Mouse (Mus musculus) neutrophil, adult 5-6 weeks (primary cell): Measurements from ENCODE around the gene Ap2a1. TPM values are rescaled to one million over a fixed set of nuclear protein-coding genes. Genes with fewer than 3 reads are reported as not detected.

Experiments used
- ATAC-seq: fragments of 151-379, 151-347 bp; 2 replicates; pipeline ENCODE4 v1.8.0; 2017; ENCODE audit warnings: mild to moderate bottlenecking, moderate TSS enrichment; ENCODE audit not compliant: insufficient number of reproducible peaks, poor library complexity, low FRiP score, severe bottlenecking; ENCODE audit errors: extremely low read depth
- total RNA-seq: library from RNA; stranded (forward); fragments of 200-1000 nt; gene quantifications from 2 replicates; pipeline ENCODE4 v1.2.3, GENCODE M21; 2017

The Ap2a1 gene
- total RNA-seq, 1 experiment from 2014 or later = 29.8 TPM

- ATAC-seq = no peak
Measured at GRCm38 (mm10) chr7:44955628-44956027, 26.3 kb upstream of the Ap2a1 start.

DNA sequence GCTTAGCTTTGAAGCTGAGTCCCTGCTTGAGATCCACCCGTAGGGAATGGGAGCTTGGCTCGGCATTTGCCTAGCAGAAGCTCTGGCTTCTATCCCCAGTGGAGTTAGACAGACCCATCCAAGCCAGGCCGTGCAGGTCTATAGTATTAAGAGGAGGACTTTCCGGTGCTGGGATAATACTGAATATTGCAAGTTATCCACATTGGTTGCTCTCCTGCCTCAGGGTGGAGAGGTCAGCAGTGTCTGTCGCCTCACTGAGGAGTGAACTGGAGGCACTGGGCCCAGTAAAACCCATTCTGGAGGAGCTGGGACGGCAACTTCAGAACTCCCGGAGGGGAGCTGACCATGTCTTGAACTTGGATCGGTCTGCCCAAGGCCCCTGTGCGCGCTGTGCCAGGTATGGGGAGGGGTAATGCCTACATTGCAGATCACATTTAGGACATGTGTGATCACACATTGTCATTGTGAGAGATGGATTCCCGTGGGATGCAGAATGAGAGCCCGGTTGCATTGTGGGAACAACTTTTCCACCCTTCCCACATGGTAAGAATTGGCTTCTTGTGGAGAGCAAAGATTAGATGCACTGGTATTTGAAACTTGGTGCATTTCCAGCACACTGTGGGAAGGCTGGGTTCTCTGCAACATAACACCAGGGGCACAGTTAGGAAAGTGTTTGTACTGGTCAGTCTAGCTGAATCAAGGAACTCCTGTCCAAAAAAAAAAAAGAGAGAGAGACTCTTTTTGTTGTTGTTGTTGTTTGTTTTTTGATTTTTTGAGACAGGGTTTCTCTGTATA, 25.0 kb upstream of the Ap2a1 start:
- ATAC-seq = no peak

- ATAC-seq = no peak
Measured at GRCm38 (mm10) chr7:44953561-44953960, 24.3 kb upstream of the Ap2a1 start.

- peak; percentile 33 for ATAC-seq
Measured at GRCm38 (mm10) chr7:44952611-44953306, 23.5 kb upstream of the Ap2a1 start.

GRCm38 (mm10) chr7:44951960-44952359, 22.7 kb upstream of the Ap2a1 start:
- no peak for ATAC-seq

DNA sequence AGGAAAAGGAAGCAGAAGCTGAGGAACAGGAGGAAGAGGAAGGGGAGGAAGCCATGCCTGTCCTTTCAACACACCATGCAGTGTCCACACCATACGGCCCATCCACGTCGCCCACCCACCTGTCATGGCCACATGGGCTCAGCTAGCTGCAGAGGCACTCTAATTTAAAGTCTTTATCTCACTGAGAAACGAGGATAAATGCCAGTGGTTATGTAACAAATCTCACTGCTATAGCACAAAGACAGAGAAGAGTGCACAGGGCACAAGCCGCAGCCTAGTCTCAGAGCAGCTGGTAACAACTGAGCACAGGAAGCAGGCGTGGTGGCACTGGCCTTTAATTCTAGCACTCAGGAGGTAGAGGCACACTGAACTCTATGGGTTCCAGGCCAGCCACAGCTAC, 20.6 kb upstream of the Ap2a1 start:
- ATAC-seq = no peak

GRCm38 (mm10) chr7:44942904-44943303, 13.6 kb upstream of the Ap2a1 start, which contains the start of gene Tsks:
Gene Tsks (plus strand): TSS chr7:44943204.
- ATAC-seq = no peak

GRCm38 (mm10) chr7:44938680-44939079, 9.4 kb upstream of the Ap2a1 start:
- no peak for ATAC-seq

DNA sequence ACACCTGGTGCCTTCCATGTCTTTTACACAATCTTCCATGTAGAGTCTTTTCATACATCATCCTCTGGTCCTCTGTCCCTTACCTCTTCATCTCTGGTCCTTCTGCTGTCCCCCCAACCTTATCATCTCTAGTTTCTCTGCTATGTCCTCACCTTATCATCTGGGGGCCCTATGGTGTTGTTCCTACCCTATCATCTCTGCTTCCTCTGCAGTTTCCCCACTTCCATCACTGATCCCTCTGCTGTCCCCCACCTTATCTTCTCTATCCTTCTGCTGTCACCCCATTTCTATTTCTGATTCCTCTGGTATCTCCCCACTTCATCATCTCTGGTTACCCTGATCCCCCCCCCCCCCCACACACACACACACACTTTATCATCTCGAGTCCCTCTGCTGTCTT, 726 bp downstream of the Ap2a1 start:
- ATAC-seq = no peak

DNA sequence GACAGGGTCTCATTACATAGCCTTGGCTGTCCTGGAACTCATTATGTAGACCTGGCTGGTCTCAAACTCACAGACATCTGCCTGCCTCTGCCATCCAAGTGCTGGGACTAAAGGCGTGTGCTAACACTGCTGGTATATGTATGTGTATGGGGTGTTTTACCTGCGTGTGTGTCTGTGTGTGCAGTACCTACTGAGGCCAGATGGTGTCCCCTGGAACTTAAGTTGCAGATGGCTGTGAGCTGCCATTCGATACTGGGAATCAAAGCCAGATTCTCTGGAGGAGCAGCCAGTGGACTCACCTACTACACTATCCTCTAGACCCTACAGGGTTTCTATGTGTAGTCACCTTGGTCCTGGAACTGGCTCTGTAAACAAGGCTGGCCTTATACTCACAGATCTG, 3.8 kb downstream of the Ap2a1 start:
- ATAC-seq = no peak

DNA sequence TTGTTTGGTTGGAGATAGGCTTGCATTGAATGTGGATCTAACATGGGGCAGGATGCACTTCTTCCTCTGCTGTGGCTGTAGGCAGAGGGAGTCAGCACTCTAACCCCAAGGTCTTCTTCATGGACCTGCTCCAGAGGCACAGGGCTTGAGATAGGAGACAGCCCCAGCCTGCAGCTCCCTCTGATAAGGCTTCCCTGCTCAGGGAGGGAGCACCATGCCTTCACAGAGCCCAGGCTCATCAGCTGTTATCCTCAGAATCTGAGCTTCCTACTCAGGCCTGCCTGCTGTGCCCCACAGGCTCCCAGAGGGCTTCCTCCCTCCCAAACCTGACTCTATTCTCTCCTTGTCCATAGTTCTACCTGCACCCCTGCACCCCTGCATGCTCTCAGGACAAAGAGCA, 6.8 kb downstream of the Ap2a1 start:
- ATAC-seq = no peak

- no peak for ATAC-seq
Measured at GRCm38 (mm10) chr7:44919127-44919526, 10.2 kb downstream of the Ap2a1 start.

GRCm38 (mm10) chr7:44918219-44918618, 11.1 kb downstream of the Ap2a1 start:
- no peak for ATAC-seq

- ATAC-seq = no peak
Measured at GRCm38 (mm10) chr7:44916881-44917280, 12.4 kb downstream of the Ap2a1 start.

GRCm38 (mm10) chr7:44916191-44916590, 13.1 kb downstream of the Ap2a1 start:
- ATAC-seq = no peak

- no peak for ATAC-seq
Measured at GRCm38 (mm10) chr7:44915314-44915713, 14.0 kb downstream of the Ap2a1 start.

DNA sequence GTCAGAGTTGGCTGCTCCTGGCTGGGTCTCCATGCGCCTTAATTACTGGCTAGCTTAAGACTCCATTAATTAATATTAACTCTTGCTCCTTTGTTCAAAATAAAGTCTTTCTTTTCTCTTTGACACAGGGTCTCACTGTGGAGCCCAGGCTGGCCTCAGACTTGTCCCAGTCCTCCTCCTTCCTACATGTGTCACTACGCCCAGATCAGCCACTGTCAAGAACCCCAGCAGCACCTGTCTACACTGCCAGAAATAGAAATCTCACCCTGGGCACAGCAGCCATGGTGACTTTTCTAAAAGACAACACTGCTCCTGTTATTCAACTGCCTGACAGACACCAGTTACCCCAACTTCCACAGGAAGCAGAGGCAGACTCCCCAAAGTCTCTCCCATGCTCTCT, 14.9 kb downstream of the Ap2a1 start:
- no peak for ATAC-seq

DNA sequence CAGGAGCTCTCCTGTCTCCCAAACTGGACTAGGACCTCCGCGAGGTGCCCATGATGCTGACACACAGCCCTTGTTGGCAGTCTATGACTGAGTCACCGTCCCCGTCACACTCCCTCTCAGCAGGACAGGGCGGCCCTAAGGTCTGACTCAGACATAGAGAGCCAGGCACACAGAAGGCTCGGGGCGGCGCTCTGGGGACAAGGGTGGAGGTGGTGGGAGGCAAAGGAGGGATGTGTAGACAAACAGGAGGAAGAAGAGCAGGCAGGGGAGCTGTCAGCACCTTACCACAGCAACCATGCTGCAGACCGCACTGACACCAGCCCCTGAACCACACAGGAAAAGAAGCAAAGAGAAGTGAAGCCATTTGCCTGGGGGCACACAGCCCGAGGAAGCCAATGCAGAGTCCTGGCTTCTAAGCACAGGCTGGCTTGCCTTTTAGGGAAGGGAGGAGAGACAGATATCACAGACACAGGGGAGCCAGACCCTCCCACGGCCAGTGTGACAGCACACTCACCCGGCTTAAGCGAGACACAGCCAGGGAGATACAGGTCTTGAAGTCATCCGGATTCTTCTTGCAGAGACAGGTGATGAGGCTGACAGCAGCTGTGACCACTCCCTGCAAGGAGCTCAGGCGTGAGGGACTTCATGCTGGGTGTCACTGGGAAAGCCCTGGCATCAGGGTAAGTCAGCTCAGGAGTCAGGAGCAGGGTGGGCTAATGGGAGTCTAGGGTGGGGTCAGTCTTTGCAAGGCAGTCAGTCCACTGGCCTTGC, 20.4 kb downstream of the Ap2a1 start:
- no peak for ATAC-seq

- no peak for ATAC-seq
Measured at GRCm38 (mm10) chr7:44905430-44905829, 23.9 kb downstream of the Ap2a1 start.
